Mouse (Mus musculus) cerebellum, adult 2 months (tissue): ENCODE results near the gene Slc38a8. TPM values are rescaled to one million over a fixed set of nuclear protein-coding genes. Genes with fewer than 3 reads are reported as not detected.
A peak's percentile ranks its signal among the peaks of the same experiment; 100 is the strongest.

Source experiments
- DNase-seq, 2 experiments: peaks; one replicate each; pipeline ENCODE4 v3.0.0; 2021
- H3K27ac ChIP-seq: fragments of 200-500 bp; 2 replicates; pipeline ENCODE4 v1.5.1; 2012; ENCODE audit warnings: low read length, control low read depth, inconsistent platforms; ENCODE audit not compliant: insufficient read depth
- H3K27me3 ChIP-seq: fragments of 200-500 bp; 2 replicates; pipeline ENCODE4 v1.6.1; 2012; ENCODE audit warnings: inconsistent platforms, mild to moderate bottlenecking, low read length, moderate library complexity; ENCODE audit not compliant: control insufficient read depth, insufficient read depth
- H3K4me1 ChIP-seq: fragments of 200-500 bp; 2 replicates; pipeline ENCODE4 v1.6.1; 2011; ENCODE audit warnings: low read length; ENCODE audit not compliant: control insufficient read depth, insufficient read depth
- H3K4me3 ChIP-seq: fragments of 200-500 bp; replicated peaks from 2 replicates; pipeline ENCODE3; 2011; ENCODE audit warnings: mild to moderate bottlenecking, low read depth, low read length, control low read depth; ENCODE audit not compliant: insufficient read depth
- CTCF ChIP-seq: fragments of 200-500 bp; IDR thresholded peaks from 2 replicates; pipeline ENCODE4 v1.5.1; 2011; ENCODE audit warnings: low read depth, mild to moderate bottlenecking, control low read depth, low read length, moderate library complexity, borderline replicate concordance; ENCODE audit not compliant: insufficient read depth
- POLR2A ChIP-seq: fragments of 200-500 bp; IDR thresholded peaks from 2 replicates; pipeline ENCODE4 v1.6.1; 2011; ENCODE audit warnings: low read length, control low read depth, borderline replicate concordance; ENCODE audit not compliant: insufficient read depth
- WGBS: fragments of 180-500 bp; shearing (Covaris S2); methylation state at CpG from one replicate; pipeline ENCODE4 v1.1.7; 2018; 5-methylcytosine and 5-hydroxymethylcytosine counted together
- polyA plus RNA-seq: library from polyadenylated mRNA; depleted of rRNA; stranded (reverse); fragments of >200 nt; gene quantifications from 2 replicates; pipeline ENCODE4 v1.2.3, GENCODE M21; 2012

Gene Slc38a8
- polyA plus RNA-seq, 1 experiment, result 0.29 TPM

GRCm38 (mm10) chr8:119510471-119510870 is 9.0 kb upstream of the Slc38a8 start:
- Histone ChIP-seq H3K27ac (no peak overlapping the region), H3K4me1 (peaks cover 14% of the 10 kb centered on the region), H3K27me3 (no peaks in the 10 kb centered on the region), H3K4me3 (no peak overlapping the region)
- WGBS, result 27% methylated on average over 9 of the region's 9 CpGs
- peak in 1 of 2 experiments; percentile 23 for DNase-seq
- TF ChIP-seq POLR2A (no peak), CTCF (no peak)

DNA sequence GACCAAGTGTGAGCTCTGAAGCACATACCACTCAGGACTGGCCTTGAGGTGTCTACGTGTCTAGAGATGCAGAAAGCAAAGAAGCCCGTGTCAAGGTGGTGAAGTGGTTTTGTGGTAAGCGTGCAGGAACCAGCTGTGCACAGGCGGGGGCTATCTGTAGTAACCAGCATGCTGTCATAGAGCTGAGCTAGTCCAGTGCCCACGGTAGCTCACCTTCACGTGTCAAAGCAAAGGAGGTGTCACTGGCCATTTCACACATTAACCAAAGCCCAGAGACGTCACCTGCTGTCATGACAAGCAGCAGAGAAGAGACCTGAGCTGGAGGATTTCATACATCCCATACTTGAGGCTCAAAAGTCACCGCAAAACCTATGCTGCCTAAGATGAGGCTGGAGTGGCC is 4.6 kb upstream of the Slc38a8 start:
- no peak overlapping the region for H3K4me3 ChIP-seq
- no peak overlapping the region for H3K27ac ChIP-seq
- 80% methylated on average over 8 of the region's 8 CpGs for WGBS
- H3K4me1 ChIP-seq, result peaks cover 24% of the 10 kb centered on the region
- H3K27me3 ChIP-seq, result no peaks in the 10 kb centered on the region
- DNase-seq, result no peak
- TF ChIP-seq POLR2A, result no peak
- no peak for TF ChIP-seq CTCF

GRCm38 (mm10) chr8:119505488-119505887 is 4.0 kb upstream of the Slc38a8 start:
- no peaks in the 10 kb centered on the region for H3K27me3 ChIP-seq
- no peak overlapping the region for H3K4me3 ChIP-seq
- WGBS, result 67% methylated on average over 9 of the region's 9 CpGs
- H3K27ac ChIP-seq, result no peak overlapping the region
- no peak for DNase-seq
- peaks cover 20% of the 10 kb centered on the region for H3K4me1 ChIP-seq
- TF ChIP-seq CTCF (no peak), POLR2A (no peak)

GRCm38 (mm10) chr8:119503191-119503767 is 1.8 kb upstream of the Slc38a8 start:
- 40% methylated on average over 10 of the region's 10 CpGs for WGBS
- Histone ChIP-seq H3K4me1 (peaks cover 18% of the 10 kb centered on the region), H3K4me3 (no peak overlapping the region), H3K27me3 (no peaks in the 10 kb centered on the region), H3K27ac (no peak overlapping the region)
- peak; percentile 48 to 51 for DNase-seq
- TF ChIP-seq CTCF (no peak), POLR2A (no peak)

DNA sequence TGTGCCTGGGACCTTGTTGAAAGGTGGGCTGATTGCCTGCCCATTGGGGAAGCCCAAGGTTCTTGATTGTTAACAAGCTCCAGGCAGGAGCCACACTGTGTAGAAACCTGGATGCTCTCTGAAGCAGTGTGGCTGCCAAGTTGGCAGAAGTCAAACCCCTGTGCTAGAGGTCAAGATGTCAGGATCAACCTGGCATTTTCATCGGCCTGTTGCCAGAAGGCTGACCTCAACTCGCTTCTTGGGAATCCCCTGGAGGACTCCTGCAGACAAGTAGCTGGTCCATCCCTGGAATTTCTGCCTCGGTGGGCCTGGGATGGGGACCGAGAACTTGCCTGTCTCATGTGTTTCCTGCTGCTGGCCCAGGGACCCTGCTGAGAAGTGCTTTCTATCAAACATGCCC is 613 bp upstream of the Slc38a8 start:
- Histone ChIP-seq H3K4me1 (peaks cover 18% of the 10 kb centered on the region), H3K27me3 (no peaks in the 10 kb centered on the region), H3K4me3 (no peak overlapping the region), H3K27ac (no peak overlapping the region)
- peak; percentile 34 to 51 for DNase-seq
- TF ChIP-seq CTCF (no peak), POLR2A (no peak)
- WGBS, result 43% methylated on average over 4 of the region's 4 CpGs

DNA sequence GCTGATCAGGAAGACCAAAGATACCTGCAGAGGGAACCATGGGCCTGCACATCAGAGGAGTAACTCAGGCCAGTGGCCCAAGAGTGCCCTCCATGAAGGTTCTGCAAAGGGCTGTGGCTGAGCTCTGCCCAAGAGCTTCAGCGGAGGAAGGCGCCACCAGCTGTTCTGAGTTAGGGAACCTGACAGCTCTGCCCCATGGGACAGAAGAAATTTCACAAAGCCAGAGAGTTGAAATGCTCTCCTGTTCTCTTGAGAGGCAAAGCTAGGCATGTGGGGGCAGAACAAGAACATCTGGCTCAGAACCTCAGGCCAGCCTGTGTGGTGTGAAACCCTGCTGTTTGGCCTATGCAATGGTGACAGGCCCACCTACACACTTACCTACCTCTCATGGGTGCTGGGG is 1.7 kb downstream of the Slc38a8 start:
- H3K4me1 ChIP-seq, result peaks cover 18% of the 10 kb centered on the region
- H3K27me3 ChIP-seq, result no peaks in the 10 kb centered on the region
- 96% methylated on average over 2 of the region's 2 CpGs for WGBS
- H3K4me3 ChIP-seq, result no peak overlapping the region
- no peak overlapping the region for H3K27ac ChIP-seq
- no peak for TF ChIP-seq POLR2A
- TF ChIP-seq CTCF, result no peak
- no peak for DNase-seq

DNA sequence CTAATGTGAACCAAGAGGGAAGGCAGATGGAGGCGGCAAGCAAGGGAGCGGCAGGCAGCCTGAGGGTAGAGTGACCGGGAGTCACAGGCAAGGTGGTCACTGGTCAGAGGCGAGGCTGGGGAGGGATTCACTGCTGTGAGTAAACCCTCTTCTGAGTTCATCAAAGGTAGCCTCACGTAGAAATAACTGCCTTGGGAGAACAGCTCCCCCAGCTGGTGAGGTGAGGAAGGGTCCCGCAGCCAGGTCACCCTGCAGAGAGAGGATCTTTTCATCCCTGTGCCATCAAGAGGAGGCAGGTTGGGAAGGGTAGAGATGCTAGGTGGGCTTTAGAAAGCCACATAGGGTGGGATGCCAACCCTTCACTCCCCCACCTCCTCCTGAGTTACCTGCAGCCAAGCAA is 4.7 kb downstream of the Slc38a8 start:
- 32% methylated on average over 6 of the region's 6 CpGs for WGBS
- Histone ChIP-seq H3K4me3 (no peak overlapping the region), H3K4me1 (peaks cover 1% of the 10 kb centered on the region), H3K27ac (no peak overlapping the region), H3K27me3 (no peaks in the 10 kb centered on the region)
- TF ChIP-seq POLR2A (no peak), CTCF (peak; percentile 56)
- no peak for DNase-seq

DNA sequence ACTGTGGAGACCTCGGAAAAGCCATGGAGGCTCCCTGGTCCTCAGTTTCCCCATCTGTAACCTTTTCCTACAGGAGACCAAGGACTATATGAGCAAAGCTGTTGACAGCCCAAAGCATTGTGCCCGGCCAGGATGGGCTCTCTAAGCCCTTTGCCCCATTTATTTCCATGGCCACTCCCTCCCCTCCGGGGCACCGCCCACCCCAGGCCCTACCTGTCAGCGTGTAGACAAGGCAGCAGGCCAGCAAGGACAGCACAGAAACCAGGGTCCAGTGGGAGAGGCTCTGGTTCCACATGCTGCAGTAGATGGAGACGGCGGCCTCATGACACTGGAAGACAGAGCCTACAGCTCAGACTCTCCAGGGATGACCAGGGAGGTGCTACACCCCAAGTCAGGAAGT is 14.4 kb downstream of the Slc38a8 start:
- no peak overlapping the region for H3K27ac ChIP-seq
- TF ChIP-seq CTCF (no peak), POLR2A (no peak)
- WGBS, result 82% methylated on average over 7 of the region's 7 CpGs
- H3K27me3 ChIP-seq, result no peaks in the 10 kb centered on the region
- H3K4me3 ChIP-seq, result no peak overlapping the region
- no peak for DNase-seq
- no peaks in the 10 kb centered on the region for H3K4me1 ChIP-seq
